Mouse (Mus musculus) liver, adult 2 months (tissue): ENCODE results near the gene Ptprg.

Source experiments
- CTCF ChIP-seq: fragments of 200-500 bp; IDR thresholded peaks from 2 replicates; pipeline ENCODE4 v1.5.1; 2011; ENCODE audit warnings: low read depth, low read length, control low read depth
- POLR2A ChIP-seq: fragments of 200-500 bp; IDR thresholded peaks from 2 replicates; pipeline ENCODE4 v1.6.1; 2011; ENCODE audit warnings: low read length, control low read depth; ENCODE audit not compliant: insufficient read depth; ENCODE audit errors: extremely low read depth

- TF ChIP-seq CTCF (no peak), POLR2A (no peak)
These were observed 17.2 kb upstream of the Ptprg start for GRCm38 (mm10) chr14:11536121-11536520.
